Mouse (Mus musculus) forebrain, embryonic 10.5 days (tissue): Measurements from ENCODE around the gene Saa2. TPM values are rescaled to one million over a fixed set of nuclear protein-coding genes. Genes with fewer than 3 reads are reported as not detected.

Source experiments
- DNase-seq: peaks from one replicate; pipeline ENCODE4 v3.0.0-alpha.2; 2017; ENCODE audit warnings: low spot score; ENCODE audit errors: extremely low spot score
- H3K27ac ChIP-seq: fragments of 300-500 bp; sonication (generic); 2 replicates; pipeline ENCODE4 v1.5.1; 2016; ENCODE audit warnings: mild to moderate bottlenecking
- H3K27me3 ChIP-seq: fragments of 300-500 bp; sonication (generic); 2 replicates; pipeline ENCODE4 v1.6.1; 2016; ENCODE audit warnings: mild to moderate bottlenecking; ENCODE audit not compliant: poor library complexity, severe bottlenecking
- H3K36me3 ChIP-seq: fragments of 300-500 bp; sonication (generic); replicated peaks from 2 replicates; pipeline ENCODE4 v1.6.1; 2016; ENCODE audit warnings: mild to moderate bottlenecking, moderate library complexity
- H3K4me1 ChIP-seq: fragments of 300-500 bp; sonication (generic); 2 replicates; pipeline ENCODE4 v1.6.1; 2016
- H3K4me3 ChIP-seq: fragments of 300-500 bp; sonication (generic); 2 replicates; pipeline ENCODE4 v1.5.1; 2016; ENCODE audit warnings: mild to moderate bottlenecking, moderate library complexity
- H3K9me3 ChIP-seq: fragments of 300-500 bp; sonication (generic); 2 replicates; pipeline ENCODE4 v1.6.1; 2016; ENCODE audit warnings: mild to moderate bottlenecking, moderate library complexity
- WGBS: fragments of 180-500 bp; shearing (Covaris S2); methylation state at CpG from one replicate; pipeline ENCODE4 v1.1.7; 2016; 5-methylcytosine and 5-hydroxymethylcytosine counted together
- polyA plus RNA-seq: library from polyadenylated mRNA; unstranded; fragments of >200 nt; fragmentation: Nextera tagmentation; extraction: Ambion mirVana; gene quantifications from 2 replicates; pipeline ENCODE4 v1.2.1, GENCODE M21; 2016

Saa2 gene
- 0.35 TPM in 1 of 2 replicates, not detected in the other for polyA plus RNA-seq

- DNase-seq: no peak
- H3K36me3 ChIP-seq: no peaks in the 10 kb centered on the region
- whole genome bisulfite sequencing: 82% methylated on average over 3 of the region's 3 CpGs
- 0 out of 2 replicates have a peak, but pooled peaks cover 6% of the 10 kb centered on the region for H3K4me1 ChIP-seq
- no peak within 1 kb of the TSS for H3K4me3 ChIP-seq
- no peak within 1 kb of the TSS for H3K27ac ChIP-seq
- H3K27me3 ChIP-seq: no peaks in the 10 kb centered on the region
- H3K9me3 ChIP-seq: no peaks in the 10 kb centered on the region
These were observed at the start of gene Saa2 for GRCm38 (mm10) chr7:46751490-46751889. Gene Saa2 (plus strand): TSS chr7:46751790.

DNA sequence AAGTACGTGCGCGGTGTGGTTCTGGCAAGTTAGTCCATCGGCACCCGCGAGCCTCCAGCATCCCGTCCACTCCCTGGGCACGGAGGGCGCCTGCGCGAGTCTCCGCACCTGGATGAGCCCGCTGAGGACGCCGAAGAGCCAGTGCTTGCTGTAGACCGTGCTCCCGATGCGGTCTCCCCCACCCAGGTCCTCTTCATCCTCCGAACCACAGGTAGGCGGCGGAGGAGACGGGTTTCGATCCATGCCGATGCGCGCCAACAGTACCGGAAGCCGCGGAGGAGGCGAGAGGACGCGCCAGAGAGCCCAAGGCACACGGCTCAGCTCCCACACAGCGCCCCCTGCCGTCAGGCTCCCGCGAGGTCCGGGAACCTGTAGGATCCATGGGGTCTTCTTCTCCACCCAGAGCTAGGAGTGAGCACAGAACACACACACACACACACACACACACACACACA is 41.2 kb upstream of the Saa2 start, which contains the start of gene Saal1:
Gene Saal1, minus strand, starts transcription at position 291 of the 455 bp plus-strand sequence.
- Histone ChIP-seq H3K4me1 (peaks cover 10% of the 10 kb centered on the region), H3K9me3 (no peaks in the 10 kb centered on the region), H3K4me3 (peak within 1 kb of the TSS; percentile 92), H3K27ac (peak within 1 kb of the TSS; percentile 98), H3K36me3 (peaks cover 34% of the 10 kb centered on the region), H3K27me3 (peaks cover 6% of the 10 kb centered on the region; the same call in 1 of the 2 replicates)
- peak; percentile 95 for DNase-seq
- WGBS: under 1% methylated on average over 38 of the region's 38 CpGs

GRCm38 (mm10) chr7:46712250-46712649 is 39.3 kb upstream of the Saa2 start:
- Histone ChIP-seq H3K4me1 (peaks cover 10% of the 10 kb centered on the region), H3K36me3 (peaks cover 16% of the 10 kb centered on the region), H3K4me3 (no peak overlapping the region), H3K9me3 (no peaks in the 10 kb centered on the region), H3K27me3 (peaks cover 6% of the 10 kb centered on the region; the same call in 1 of the 2 replicates), H3K27ac (no peak overlapping the region)
- 86% methylated on average over 6 of the region's 6 CpGs for WGBS
- no peak for DNase-seq

GRCm38 (mm10) chr7:46714518-46714917 is 37.1 kb upstream of the Saa2 start:
- peaks cover 3% of the 10 kb centered on the region for H3K4me1 ChIP-seq
- peaks cover 6% of the 10 kb centered on the region; the same call in 1 of the 2 replicates for H3K27me3 ChIP-seq
- no peaks in the 10 kb centered on the region for H3K9me3 ChIP-seq
- no peak overlapping the region for H3K27ac ChIP-seq
- no peaks in the 10 kb centered on the region for H3K36me3 ChIP-seq
- 38% methylated on average over 6 of the region's 6 CpGs for WGBS
- H3K4me3 ChIP-seq: no peak overlapping the region
- peak; percentile 42 for DNase-seq

DNA sequence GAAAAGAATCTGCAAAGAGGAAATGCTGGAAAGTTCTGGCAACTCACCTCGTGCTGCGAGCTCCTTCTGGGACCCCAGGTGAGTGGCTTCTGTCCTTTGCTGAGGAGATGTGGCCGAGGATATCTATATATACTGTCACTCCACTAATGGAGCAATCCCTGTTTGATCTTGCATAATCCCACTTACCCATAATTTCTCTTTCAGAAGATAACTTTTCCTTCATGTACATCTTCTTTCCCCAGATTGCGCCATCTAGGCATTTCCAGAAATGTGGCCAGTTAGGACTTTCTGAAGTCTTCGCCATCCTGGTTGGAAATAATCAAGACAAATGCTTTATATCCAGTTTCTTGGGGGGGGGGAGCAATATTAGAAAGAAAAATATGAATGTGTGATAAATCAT is 36.0 kb upstream of the Saa2 start, which contains the start of gene Saa3:
Gene Saa3, minus strand, starts transcription at position 101 of the 400 bp plus-strand sequence.
- Histone ChIP-seq H3K9me3 (no peaks in the 10 kb centered on the region), H3K27ac (no peak within 1 kb of the TSS), H3K27me3 (peaks cover 6% of the 10 kb centered on the region; the same call in 1 of the 2 replicates), H3K4me3 (no peak within 1 kb of the TSS), H3K36me3 (no peaks in the 10 kb centered on the region), H3K4me1 (no peaks in the 10 kb centered on the region)
- no peak for DNase-seq
- WGBS: 90% methylated on average over 5 of the region's 5 CpGs

GRCm38 (mm10) chr7:46716897-46717296 is 34.7 kb upstream of the Saa2 start:
- Histone ChIP-seq H3K9me3 (no peaks in the 10 kb centered on the region), H3K27ac (no peak overlapping the region), H3K4me1 (no peaks in the 10 kb centered on the region), H3K27me3 (peaks cover 6% of the 10 kb centered on the region; the same call in 1 of the 2 replicates), H3K36me3 (no peaks in the 10 kb centered on the region), H3K4me3 (no peak overlapping the region)
- 76% methylated on average over 5 of the region's 5 CpGs for WGBS
- no peak for DNase-seq

DNA sequence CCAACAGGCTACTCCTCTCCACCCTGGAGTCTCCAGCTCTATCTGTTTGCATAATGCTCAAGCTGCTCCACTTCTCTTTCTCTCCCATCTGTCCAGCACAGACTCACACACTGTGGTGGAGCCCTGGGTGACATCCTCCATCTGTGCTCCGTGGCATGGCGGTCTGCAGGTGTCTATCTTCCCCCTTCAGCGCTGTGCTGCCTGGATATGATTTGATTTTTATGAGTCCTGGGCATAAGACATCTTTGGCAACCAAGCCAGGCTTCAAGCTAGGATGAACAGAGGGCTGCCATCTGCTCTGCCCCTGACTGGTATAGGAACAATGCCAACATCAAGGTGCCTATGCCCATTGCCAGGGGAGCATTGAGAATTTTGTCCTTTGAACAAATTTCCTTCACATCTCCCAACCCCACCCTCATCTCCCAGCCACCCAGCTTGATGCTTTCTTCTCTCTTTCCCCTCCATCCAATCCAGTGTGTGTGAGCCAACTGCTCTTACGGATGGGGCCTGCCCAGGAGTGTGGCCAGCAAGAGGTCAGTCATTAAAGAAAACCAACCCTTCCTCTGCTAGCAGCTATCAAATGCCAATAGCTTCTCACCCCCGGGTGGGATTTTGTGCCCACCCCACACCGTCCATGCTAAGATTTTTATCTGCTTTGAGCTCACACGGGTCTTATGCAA is 32.9 kb upstream of the Saa2 start:
- Histone ChIP-seq H3K4me1 (no peaks in the 10 kb centered on the region), H3K27me3 (peaks cover 6% of the 10 kb centered on the region; the same call in 1 of the 2 replicates), H3K9me3 (no peaks in the 10 kb centered on the region), H3K4me3 (no peak overlapping the region), H3K36me3 (no peaks in the 10 kb centered on the region), H3K27ac (no peak overlapping the region)
- DNase-seq: no peak
- WGBS: 89% methylated on average over 7 of the region's 7 CpGs

DNA sequence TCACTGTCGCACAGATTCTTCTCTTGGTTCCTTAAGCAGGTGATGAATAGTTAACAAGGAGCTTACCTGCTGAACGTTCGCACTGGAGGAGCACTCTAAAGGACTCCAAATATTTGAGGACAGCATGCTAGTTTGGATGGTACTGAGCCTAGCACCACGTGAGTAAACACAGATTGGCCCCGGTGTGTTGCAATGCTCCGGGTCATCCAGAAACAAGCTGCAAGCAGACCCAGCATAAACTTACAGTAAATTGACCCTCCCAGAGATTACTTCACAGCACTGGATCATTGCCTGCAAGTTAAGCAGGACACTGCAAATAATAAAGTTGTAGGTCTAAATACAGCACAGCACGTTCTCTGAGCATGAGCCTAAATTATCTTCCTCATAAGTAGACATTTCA is 32.1 kb upstream of the Saa2 start:
- 84% methylated on average over 7 of the region's 7 CpGs for WGBS
- H3K4me1 ChIP-seq: no peaks in the 10 kb centered on the region

DNA sequence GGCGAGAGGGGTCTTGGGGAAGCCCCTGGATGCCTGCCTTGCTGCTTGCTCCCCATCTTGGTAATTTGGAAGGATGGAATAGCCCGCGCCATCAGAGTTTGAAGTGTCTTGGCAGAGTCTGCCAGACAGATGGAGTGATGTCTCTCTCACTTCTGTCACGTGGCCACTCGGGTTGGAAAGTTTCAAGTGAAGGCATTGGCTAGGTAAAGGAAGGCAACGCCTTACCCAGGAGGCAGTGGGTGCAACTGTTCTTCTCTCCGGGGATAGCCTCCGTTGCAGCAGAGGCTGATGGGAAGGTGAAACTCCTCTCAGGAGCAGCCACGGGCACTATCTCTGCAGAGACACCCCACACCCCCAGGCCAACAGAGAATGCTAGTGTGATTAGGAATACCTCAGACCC is 31.1 kb upstream of the Saa2 start:
- 78% methylated on average over 9 of the region's 9 CpGs for WGBS
- no peak overlapping the region for H3K4me3 ChIP-seq
- H3K36me3 ChIP-seq: no peaks in the 10 kb centered on the region

More for the DNA sequence above, 32.1 kb upstream of the Saa2 start:
- Histone ChIP-seq H3K27ac (no peak overlapping the region), H3K27me3 (no peaks in the 10 kb centered on the region), H3K36me3 (no peaks in the 10 kb centered on the region), H3K4me3 (no peak overlapping the region), H3K9me3 (no peaks in the 10 kb centered on the region)
- no peak for DNase-seq

GRCm38 (mm10) chr7:46723354-46723753 is 28.2 kb upstream of the Saa2 start:
- Histone ChIP-seq H3K9me3 (no peaks in the 10 kb centered on the region), H3K27me3 (no peaks in the 10 kb centered on the region), H3K36me3 (no peaks in the 10 kb centered on the region), H3K27ac (no peak overlapping the region), H3K4me3 (no peak overlapping the region), H3K4me1 (no peaks in the 10 kb centered on the region)
- DNase-seq: no peak
- 94% methylated on average over 6 of the region's 6 CpGs for WGBS

More for the DNA sequence above, 31.1 kb upstream of the Saa2 start:
- H3K9me3 ChIP-seq: no peaks in the 10 kb centered on the region
- no peak overlapping the region for H3K27ac ChIP-seq
- H3K27me3 ChIP-seq: no peaks in the 10 kb centered on the region
- no peak for DNase-seq
- H3K4me1 ChIP-seq: no peaks in the 10 kb centered on the region

DNA sequence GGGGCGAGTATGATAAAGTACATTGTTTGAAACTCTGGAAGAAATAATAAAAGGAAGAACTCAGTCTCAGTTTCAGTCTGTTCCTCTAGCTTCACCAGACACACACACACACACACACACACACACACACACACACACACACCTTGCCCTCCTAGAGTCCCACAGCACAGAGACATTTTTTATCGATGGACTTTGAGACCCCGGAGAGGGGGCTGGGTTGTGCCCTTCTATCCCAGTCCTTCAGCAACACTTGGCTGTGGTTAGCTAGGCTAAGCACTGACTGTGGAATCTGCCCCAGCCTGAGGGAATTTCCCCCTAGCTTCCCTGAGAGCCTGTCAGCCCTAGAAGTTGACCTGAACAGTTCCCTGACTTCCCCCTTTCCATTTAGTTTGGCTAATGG is 27.7 kb upstream of the Saa2 start:
- Histone ChIP-seq H3K4me1 (no peaks in the 10 kb centered on the region), H3K9me3 (no peaks in the 10 kb centered on the region), H3K27me3 (no peaks in the 10 kb centered on the region), H3K4me3 (no peak overlapping the region), H3K27ac (no peak overlapping the region), H3K36me3 (no peaks in the 10 kb centered on the region)
- 94% methylated on average over 3 of the region's 3 CpGs for WGBS
- DNase-seq: no peak

- no peak for DNase-seq
- Histone ChIP-seq H3K27ac (no peak overlapping the region), H3K36me3 (no peaks in the 10 kb centered on the region), H3K4me1 (no peaks in the 10 kb centered on the region), H3K9me3 (no peaks in the 10 kb centered on the region), H3K4me3 (no peak overlapping the region), H3K27me3 (no peaks in the 10 kb centered on the region)
- WGBS: 82% methylated on average over 5 of the region's 5 CpGs
These were observed 27.2 kb upstream of the Saa2 start for GRCm38 (mm10) chr7:46724396-46724795.

DNA sequence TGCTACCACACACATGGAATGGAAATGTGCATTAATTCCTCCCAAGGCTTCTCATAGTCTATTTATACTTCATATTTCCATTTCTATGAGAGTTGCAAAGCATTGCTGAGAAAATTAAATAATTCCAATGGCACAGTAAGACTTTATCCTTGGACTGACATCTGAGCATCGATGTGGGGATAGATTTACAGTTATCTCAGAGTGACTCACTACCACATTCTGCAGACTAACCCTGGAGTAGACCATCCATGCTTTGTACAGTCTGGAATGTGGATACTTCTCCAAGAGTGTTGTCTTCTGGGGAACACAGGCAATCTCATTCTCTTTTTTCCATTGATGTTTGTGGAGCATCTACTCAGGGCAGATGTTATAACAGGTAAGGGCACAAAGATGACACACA is 24.0 kb upstream of the Saa2 start:
- Histone ChIP-seq H3K4me1 (no peaks in the 10 kb centered on the region), H3K36me3 (no peaks in the 10 kb centered on the region), H3K9me3 (no peaks in the 10 kb centered on the region), H3K27ac (no peak overlapping the region), H3K27me3 (no peaks in the 10 kb centered on the region), H3K4me3 (no peak overlapping the region)
- no peak for DNase-seq
- 84% methylated on average over 1 of the region's 1 CpGs for WGBS
